Mouse (Mus musculus): ENCODE measurements around the gene Yjefn3. TPM values are rescaled to one million over a fixed set of nuclear protein-coding genes. Genes with fewer than 3 reads are reported as not detected.
A peak's percentile ranks its signal among the peaks of the same experiment; 100 is the strongest.

Yjefn3 gene
- total RNA-seq, 2 experiments from 2014 or later: 23.4 to 29.8 TPM

DNA sequence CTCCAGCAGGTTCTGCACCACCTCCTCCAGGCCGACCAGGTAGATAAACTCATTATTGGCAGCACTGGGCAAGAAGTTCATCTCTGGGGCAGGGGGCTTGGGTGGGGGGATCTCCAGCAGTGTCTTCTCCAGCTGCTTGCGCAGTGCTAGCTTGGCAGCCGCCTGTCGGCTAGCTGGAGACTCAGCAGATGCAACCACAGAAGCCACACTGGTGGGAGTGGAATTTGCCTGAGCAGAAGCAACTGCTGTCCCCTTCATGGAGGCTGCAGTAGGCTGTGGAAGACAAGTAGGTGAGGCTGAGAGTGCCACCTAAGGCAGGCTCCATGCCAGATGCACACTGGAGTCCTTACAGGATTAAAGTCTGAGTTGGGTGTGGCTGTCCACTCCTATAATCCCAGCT lies 12.0 kb upstream of the Yjefn3 start:
- DNase-seq (ENCODE audit: low spot score in 2 of 2): no peak
- intact Hi-C loops (cut with DNase I): no loop called here

DNA sequence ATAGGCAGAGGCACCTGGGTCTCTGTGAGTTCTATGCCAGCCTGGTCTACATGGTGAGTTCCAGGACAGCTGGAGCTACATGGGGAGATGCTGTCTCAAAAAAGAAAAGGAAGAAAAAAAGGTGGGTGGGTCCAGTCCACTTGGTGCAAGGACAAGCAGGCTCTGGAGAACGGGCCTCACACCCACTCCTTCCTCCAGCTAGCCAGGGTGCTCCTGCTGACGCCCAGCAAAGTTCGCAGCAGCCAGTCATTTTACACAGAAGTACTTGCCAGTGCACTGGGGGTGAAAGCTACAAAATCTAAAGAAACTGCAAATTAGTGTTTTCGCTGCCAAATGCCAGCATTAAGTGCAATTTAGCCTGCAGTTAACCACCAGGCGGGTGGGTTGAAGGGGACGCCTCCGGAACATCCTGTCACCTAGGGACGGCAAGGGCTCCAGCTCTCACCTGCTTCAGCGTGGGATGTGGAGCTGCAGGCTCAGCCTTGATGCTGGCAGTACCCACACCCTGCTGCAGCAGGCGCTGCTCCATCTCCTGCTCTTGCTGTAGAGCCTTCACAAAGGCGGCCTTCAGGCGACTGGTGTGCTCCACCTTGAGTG lies 10.1 kb upstream of the Yjefn3 start:
- intact Hi-C loops (cut with DNase I): no loop called here
- no peak for DNase-seq (ENCODE audit: low spot score in 2 of 2)

DNA sequence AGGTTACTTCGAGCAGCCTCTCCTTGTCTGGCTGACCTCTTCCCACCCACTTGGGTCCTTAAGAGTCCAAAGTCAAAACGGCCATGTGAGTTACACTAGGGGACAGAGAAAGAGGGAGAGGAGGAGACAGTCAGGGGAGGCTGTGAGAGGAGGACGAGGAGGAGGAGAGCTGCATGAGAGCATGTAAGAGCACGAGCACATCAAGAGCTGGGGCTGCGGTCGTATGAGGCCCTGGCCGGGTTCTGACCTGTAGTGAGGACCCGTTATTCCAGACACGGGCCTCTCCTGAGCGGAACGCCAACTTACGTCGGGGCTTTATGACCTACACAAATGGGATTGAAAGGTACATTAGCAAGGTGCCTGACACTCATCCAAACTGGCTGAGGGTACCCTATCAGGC lies 9.4 kb upstream of the Yjefn3 start:
- no peak for DNase-seq (ENCODE audit: low spot score in 2 of 2)
- intact Hi-C loops (cut with DNase I): no loop called here

DNA sequence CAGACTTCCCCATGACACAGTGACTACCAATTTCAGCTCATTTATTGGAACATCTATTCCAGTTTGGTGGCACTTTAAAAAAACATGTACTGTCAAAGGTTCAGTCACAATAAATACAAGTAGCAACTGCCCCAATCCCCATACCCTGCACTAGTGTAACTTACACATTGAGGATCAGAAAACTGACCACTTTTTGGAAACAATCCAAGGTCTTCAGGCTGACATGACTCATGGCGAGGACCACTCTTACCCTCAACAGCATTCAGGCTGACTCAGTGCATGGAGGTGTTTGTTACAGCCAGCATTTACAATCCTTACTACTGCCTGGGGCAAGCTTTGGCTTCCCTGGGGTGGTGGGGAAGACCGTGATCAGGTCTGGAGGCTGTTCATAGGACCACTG lies 4.6 kb upstream of the Yjefn3 start:
- DNase-seq (ENCODE audit: low spot score in 2 of 2): no peak
- intact Hi-C loops (cut with DNase I): no loop called here

DNA sequence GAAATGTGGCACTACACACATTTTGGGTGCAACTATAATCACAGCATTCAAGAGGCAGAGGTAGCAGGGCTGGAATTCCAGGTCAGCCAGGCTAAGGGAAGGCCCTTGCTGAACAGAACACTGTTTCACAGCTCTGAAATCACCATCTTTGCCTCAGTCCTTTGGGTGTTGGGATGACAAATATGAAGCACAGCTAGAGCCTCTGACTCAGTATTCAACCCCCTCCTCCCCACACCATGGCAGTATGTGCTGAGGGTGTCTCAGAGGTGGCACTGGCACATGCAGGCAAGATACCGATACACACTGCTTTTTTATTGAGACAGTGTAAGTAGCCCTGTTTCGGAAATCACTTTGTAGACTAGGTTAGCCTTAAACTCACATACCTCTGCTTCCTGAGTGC lies 3.7 kb upstream of the Yjefn3 start:
- intact Hi-C loops (cut with DNase I): no loop called here
- no peak for DNase-seq (ENCODE audit: low spot score in 2 of 2)

DNA sequence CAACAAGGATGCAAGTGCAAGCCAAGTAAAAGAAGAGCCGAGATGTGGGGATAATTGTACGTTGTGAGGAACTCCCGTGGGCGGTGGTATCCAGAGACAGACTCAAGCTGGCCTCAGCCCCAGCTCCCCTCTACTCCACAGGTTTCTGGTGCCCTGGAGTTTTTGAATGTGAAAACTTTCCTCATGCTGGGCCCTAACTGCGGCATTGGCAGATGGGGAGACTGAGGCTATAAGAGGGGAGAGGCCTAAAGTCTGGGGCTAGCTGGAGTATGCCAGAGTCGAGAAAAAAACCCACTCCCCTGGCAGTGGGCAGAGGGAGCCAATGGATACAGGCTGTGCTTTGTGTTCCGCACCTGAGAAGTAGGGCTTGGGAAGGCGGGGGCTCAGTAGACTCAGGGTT lies 1.6 kb upstream of the Yjefn3 start:
- intact Hi-C loops (cut with DNase I): no loop called here

DNA sequence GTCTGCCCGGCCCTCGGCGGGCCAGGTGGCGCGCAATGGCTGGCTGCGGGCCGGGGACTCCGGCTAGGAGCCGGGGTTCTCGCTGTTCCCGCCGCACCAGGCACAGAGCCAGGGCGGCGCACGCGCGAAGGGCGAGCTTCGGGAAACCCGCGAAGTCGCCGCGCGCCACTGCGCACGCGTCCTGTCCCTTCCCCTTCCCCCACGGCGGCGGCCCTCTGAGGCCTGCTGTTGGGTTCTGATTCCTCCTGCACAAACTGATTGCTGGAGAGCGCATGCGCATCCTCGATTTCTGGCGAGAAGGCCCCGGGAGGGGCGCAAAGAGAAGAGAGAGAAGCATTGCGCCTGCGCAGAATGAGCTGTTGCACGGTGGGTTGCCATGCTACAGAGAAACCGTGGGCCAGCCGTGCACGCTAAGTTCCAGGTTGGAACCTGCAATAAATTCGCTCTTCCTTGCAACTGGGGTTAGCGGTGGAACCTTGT lies 591 bp upstream of the Yjefn3 start:
- DNase-seq (ENCODE audit: low spot score in 2 of 2): peak; percentile 100
- intact Hi-C loops (cut with DNase I): no loop called here

More for the DNA sequence above, 1.6 kb upstream of the Yjefn3 start:
- DNase-seq (ENCODE audit: low spot score in 2 of 2): no peak

DNA sequence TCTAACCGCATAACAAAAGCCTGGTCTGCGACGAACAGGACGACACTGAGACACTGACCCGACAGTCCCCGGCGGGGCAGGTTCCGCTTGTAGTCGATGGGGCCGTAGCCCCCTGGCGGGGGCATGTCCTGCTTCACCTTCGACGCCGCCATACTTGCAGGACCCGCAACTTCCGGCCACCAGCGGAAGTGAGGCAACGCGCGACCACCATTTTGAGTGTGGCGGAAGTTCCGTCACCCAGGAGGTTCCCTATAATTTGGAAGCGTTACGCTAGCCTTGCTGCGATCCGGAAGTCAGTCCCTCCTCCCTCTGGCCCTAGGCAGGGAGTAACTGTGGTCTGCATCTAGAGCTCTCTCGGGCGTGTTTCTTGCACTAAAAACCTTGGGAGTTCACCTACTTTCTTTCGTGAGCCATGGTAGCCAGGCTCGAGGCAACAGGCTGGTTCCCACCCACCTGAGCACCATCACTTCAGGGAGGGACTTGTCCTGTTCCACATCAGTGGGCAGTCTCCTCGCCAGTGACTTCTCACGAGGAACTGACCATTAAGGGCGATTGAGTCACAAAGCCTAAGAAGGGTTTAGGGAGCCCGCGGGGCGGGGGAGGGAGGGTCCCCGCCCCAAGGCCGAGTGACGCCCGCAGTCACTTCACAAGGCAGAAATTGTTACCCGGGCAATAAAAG lies 889 bp downstream of the Yjefn3 start:
- intact Hi-C loops (cut with DNase I): no loop called here

DNA sequence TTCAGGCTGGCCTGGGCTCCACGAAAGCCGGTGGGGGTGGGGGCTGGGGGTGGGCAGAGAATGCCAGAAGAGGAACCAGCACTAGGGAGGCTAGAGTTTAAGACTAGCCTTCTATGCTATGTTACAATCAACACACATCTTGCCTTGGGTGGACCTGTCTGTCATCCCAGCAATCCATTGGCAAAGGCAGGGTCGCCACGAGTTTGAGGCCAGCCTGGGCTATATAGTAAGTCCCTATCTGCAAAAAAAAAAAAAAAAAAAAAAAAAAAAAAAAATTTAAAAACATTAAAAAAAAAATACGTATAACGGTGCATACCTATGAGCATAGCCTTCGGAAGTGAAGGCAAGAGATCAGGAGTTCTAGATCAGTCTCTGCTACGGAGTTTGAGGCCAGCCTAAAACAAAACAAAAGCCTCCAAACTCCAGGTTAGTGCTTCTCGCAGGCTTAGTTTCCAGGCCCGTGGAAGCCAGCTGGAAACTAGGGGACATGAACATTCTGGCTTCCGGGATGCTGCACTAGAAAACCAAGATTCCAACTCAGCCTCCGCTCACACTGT lies 1.5 kb downstream of the Yjefn3 start:
- intact Hi-C loops (cut with DNase I): no loop called here
- DNase-seq (ENCODE audit: low spot score in 2 of 2): no peak

More for the DNA sequence above, 889 bp downstream of the Yjefn3 start:
- peak; percentile 97 to 98 for DNase-seq (ENCODE audit: low spot score in 2 of 2)

DNA sequence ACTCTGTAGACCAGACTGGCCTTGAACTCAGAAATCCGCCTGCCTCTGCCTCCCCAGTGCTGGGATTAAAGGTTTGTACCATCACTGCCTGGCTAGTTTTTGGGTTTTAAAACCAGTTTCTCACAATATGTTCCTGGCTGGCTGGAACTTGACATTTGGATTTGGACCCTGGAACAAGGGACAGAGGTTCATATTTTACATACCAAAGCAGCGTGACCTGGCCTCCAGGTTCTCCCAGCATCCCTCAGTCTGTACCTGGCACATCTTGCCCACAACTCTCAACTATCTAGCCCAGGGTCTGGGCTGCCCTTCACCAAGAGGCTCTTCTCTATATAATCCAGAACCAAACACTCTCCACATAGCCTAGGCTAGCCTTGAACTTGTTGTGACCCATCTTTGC lies 2.6 kb downstream of the Yjefn3 start:
- DNase-seq (ENCODE audit: low spot score in 2 of 2): no peak
- intact Hi-C loops (cut with DNase I): no loop called here

DNA sequence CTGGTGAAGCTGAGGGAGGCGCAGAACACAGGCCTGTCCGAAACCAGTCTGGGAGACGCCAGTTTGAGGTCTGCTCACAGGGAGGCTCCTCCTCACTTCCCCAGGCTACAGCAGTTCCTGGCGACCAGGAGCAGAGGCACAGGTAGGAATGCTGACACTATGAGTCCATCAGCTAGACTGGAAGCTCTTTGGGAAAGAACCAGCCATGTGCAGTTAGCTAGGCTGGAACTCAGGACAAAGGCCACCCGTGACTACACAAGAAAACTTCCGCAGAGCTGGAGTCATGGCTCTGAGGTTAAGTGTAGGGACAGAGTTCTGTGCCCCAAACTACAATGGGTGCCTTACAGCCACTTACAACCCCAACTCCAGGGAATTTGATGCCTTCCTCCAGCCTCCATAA lies 4.7 kb downstream of the Yjefn3 start:
- intact Hi-C loops (cut with DNase I): no loop called here
- no peak for DNase-seq (ENCODE audit: low spot score in 2 of 2)

DNA sequence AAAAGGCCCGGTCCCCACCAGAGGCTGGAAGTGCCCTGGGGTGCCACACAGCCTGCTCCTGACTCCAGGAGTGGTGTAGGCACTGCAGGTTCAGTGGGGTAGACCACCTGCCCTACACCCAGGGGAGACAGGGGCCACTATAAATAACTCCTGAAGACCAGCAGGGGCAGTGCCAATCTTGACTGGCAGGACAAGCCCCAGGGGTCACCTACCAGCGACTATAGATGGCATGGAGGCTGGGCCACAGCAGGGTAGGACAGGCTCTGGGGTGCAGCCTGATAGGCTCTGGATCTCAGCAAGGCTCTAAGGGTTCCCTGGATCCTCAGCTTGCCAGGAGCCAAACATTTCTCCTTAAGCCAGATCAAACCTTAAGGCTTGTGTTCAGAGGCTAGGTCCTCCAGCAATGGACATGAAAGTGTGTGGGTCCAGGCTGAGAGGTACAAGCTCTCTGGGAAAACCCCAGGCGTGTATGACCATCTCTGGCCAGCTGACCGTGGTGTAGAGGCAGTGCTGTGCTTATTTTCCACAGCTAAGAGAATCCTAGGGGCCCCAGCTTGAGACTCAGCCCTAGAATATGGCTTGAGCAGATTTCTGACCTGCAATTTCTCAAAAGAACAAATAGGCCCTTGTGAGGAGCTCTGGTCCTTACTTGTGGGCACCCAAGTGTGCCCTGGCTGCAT lies 6.6 kb downstream of the Yjefn3 start:
- intact Hi-C loops (cut with DNase I): no loop called here
- no peak for DNase-seq (ENCODE audit: low spot score in 2 of 2)

DNA sequence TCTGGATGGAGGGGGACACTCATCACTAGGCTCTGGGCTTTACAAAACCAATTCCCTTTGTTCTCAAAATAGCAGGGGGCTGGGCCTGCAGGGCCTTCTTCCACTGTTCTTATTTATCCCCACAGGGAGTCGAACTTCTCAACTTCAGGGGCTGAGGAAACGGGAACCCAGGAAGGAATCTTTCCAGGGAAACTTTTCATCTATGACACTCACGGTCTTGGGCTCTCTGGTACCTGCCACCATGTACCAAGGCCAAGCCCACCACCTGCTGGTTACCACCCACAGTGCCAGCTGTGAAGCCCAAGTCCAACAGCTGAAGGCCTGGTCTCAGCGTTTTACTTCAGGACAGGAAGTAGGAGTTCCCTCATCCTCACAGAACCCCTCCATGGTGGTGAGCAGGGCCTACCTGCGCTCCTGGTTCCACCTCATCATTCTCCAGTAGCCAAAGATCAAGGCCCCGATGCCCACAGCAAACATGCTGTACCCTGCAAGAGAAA lies 7.6 kb downstream of the Yjefn3 start:
- intact Hi-C loops (cut with DNase I): no loop called here
- DNase-seq (ENCODE audit: low spot score in 2 of 2): no peak

DNA sequence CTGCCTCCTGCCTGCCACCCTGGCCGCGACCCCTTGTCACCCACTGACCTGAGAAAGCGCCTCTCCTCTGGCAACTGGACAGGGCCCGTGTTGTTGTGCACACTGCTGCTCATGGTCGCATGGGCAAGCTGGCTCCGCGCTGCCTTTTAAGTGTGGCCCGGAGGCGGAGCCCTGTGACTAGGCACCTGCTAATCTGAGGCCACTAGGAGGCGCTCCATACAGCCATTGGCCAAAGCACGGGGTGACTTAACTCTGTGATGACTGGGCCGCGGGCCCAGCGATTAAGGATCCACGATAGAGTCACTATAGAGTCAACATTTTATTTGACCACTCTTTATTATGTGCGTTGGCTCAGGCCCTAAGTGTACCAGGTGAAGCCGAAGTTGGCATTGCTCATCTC lies 8.6 kb downstream of the Yjefn3 start:
- intact Hi-C loops (cut with DNase I): no loop called here
- DNase-seq (ENCODE audit: low spot score in 2 of 2): peak; percentile 63 to 90

DNA sequence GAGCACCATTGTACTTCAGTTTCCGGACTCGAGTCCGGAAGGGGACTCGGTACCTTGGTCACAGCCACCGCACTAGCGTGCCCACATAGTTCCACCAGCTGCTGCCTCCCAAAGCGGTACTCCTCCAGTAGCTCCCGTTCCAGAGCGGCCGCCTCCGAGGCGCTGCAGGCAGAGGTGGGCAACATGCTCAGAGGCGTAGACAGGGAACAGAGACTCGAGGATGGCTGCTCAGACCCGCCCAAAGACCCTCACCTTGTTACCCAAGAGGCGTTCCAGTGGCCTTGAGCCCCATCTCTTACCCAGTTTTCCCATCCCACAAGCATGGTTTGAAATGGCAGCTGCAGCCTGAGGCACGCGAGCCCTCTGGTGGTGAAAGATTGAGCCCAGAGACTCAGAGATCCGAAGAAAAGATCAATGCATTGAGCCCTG lies 11.7 kb downstream of the Yjefn3 start:
- intact Hi-C loops (cut with DNase I): loop anchor here (2.0 kb wide), 1 partner anchor 16 kb away; no protein-coding TSS in a partner anchor
- peak; percentile 75 to 77 for DNase-seq (ENCODE audit: low spot score in 2 of 2)

DNA sequence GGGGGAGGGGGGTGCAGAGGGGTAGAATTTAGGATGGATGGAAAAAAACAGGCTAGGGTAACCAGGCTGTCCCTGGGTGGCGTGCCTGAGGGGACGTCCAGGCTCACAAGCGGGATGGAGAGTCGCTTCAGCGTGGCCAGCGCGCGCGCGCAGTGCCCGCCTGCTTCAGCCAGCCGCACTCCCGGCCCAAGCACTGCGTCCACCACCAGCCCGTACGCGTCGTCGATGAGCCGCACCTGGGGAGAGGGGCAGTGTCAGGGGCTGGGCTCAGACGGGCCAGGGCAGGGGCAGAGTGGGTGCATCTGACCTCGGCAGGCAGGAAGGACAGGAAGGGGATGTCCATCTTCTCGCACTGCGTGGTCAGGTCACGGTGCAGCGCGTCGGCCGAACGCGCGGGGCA lies 13.6 kb downstream of the Yjefn3 start:
- DNase-seq (ENCODE audit: low spot score in 2 of 2): no peak
- intact Hi-C loops (cut with DNase I): no loop called here

DNA sequence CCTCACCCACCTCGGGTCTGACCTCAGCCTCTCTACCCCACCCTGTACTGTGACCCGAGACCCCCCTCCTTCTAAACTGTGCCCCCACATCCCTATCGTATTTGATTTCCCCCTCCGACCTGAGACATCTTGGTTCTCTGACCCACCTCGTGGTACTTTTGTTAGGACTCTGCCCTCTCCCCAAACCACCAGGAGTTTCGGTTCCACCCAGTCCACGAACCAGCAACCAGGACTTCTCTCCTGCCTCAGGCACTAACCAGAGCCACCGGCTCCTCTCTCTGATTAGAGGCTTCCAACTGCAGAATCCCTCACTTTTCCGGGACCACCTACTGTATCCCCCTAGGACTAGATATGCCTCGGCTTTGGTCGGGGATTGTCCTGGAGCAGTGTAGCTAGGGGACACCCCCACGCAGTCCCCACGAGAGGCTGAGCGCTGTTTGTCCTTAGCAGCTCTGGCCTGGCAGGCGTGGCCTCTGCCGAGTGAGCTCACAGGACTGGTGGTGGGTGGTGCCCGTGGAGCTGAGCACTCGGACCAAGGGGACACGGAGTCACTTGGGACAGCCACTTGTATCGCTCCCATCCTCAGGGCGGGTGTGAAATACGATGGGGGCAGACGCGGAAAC lies 14.2 kb downstream of the Yjefn3 start:
- intact Hi-C loops (cut with DNase I): no loop called here
- no peak for DNase-seq (ENCODE audit: low spot score in 2 of 2)

DNA sequence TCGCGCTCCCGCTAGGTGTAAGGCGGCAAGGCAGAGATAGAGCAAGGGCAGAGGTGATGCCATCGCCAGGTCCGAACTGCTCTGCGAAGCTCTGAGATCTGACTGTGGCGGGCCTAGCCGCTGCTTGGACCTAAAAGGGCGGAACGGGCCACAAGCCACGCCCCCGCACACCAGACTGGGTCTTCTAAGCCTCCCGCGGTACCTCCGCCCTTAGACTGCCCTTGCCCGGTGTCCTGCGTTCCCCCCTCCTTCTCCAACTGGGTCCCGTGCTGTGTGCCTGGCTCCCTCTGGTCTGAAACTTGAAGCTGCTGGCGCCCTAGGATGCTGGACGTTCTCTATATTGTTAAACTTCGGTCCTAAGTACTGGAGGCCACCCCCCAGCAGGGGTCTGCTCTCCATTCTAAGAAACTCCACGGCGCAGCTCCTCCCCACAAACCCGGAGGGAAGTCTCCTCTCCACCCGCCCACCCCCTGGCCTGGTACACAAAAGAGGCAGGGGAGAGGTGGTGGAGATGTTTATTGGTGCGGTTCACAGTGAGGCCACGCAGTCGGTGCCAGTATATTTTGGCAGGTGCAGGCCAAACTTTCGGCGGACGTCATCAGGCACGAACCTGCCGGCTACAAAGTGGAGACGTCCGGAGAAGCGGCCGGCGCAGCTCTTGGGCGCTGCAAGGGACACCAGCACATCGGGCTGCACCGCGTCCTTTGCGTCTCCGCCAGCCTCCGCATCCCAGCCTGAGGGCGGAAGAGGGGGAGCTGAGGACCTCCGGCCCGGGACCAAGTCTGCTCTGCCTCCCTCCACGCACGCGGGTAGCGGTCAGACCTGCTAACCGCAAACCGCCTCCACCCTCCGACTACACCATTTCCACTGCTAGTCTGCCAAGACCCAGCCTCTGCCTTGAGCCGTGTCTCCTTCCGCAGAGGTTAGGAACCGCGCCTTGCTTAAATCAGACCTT lies 14.9 kb downstream of the Yjefn3 start, which contains the start of gene Cilp2:
Cilp2 (minus strand) TSS at position 399 of the 955 bp plus-strand sequence.
- intact Hi-C loops (cut with DNase I): no loop called here
- DNase-seq (ENCODE audit: low spot score in 2 of 2): no peak

DNA sequence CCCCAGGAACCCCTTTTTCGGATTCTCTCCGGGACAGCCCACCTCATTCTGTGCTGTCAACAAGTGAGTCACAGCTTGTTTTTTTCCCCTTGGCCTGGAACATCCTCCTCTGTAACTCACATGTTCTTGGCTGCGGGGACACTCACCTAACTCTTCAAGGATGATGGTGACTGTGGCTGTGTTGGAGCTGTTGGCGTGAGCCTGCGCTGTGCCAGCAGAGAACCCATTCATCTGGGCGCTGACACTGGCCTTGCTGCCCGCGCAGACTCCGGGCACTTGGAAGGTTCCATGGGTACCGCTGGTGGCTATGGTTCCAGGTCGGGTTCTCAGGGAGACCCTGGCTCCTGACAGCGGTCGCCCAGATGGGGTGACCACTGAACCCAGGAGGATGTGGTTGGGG lies 18.4 kb downstream of the Yjefn3 start:
- DNase-seq (ENCODE audit: low spot score in 2 of 2): no peak
- intact Hi-C loops (cut with DNase I): no loop called here

Measured in left cerebral cortex, postnatal 14 days (tissue).